Mouse (Mus musculus) megakaryocyte, embryonic 14.5 days (primary cell): ENCODE results near the gene Olfr1416. TPM values are rescaled to one million over a fixed set of nuclear protein-coding genes. Genes with fewer than 3 reads are reported as not detected.
"Not testable (repeated sequence)": the region's sequence is repeated elsewhere in the genome, so short reads cannot be mapped to it uniquely, and the experiment has no call there.

ENCODE experiments used
- H3K27me3 ChIP-seq: replicated peaks from 2 replicates; pipeline ENCODE3; 2012; ENCODE audit warnings: inconsistent platforms
- H3K36me3 ChIP-seq: replicated peaks from 2 replicates; pipeline ENCODE3; 2012; ENCODE audit warnings: low read length, inconsistent platforms, mixed read lengths
- H3K4me1 ChIP-seq: 2 replicates; pipeline ENCODE4 v1.6.1; 2012; ENCODE audit warnings: inconsistent platforms
- H3K4me3 ChIP-seq: replicated peaks from 2 replicates; pipeline ENCODE3; 2012; ENCODE audit warnings: moderate library complexity, mild to moderate bottlenecking, inconsistent platforms
- H3K9me3 ChIP-seq: 2 replicates; pipeline ENCODE4 v1.6.1; 2012; ENCODE audit warnings: inconsistent platforms
- FLI1 ChIP-seq: IDR thresholded peaks from 2 replicates; pipeline ENCODE4 v1.6.1; 2012; ENCODE audit warnings: low read length, inconsistent platforms, mixed read lengths
- GATA1 ChIP-seq: IDR thresholded peaks from 3 replicates; pipeline ENCODE4 v1.6.1; 2012; ENCODE audit warnings: mixed read lengths, low read length, inconsistent platforms, borderline replicate concordance
- polyA plus RNA-seq: library from polyadenylated mRNA; stranded (reverse); fragments of >175 nt; gene quantifications from 2 replicates; pipeline ENCODE4 v1.2.3, GENCODE M21; 2012; ENCODE audit warnings: low replicate concordance; ENCODE audit not compliant: insufficient read depth

The Olfr1416 gene
- not detected in 2 replicates for polyA plus RNA-seq

- Histone ChIP-seq H3K27me3 (peaks cover 24% of the 10 kb centered on the region), H3K36me3 (no peaks in the 10 kb centered on the region), H3K4me1 (peaks cover 2% of the 10 kb centered on the region), H3K9me3 (peaks cover 31% of the 10 kb centered on the region), H3K4me3 (no peak within 1 kb of the TSS)
- no peak for TF ChIP-seq FLI1
- no peak for TF ChIP-seq GATA1
These were observed at the start of gene Olfr1416 for GRCm38 (mm10) chr1:92485013-92485412. Gene Olfr1416 (minus strand): TSS chr1:92485113.

DNA sequence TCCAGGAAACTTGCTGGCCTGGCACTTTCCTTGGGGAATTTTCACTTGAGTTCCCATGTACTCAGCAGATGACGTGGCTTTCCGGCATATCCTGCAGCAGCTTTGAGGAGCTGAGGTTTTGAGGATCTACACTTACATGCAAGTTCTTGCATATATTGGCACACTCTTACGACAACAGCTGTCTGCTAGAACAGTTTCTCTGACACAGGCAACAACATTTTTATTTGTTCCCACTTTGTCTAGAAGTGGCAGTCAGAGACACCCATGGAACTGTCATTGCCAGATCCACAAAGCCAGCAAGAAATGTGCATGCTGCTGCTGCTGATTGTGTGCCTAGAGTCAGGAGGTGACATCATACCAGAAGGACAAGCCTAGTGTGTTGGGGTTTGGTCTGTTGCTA, 38.9 kb upstream of the Olfr1416 start:
- peaks cover 13% of the 10 kb centered on the region for H3K4me1 ChIP-seq
- peaks cover 29% of the 10 kb centered on the region for H3K27me3 ChIP-seq
- no peak overlapping the region for H3K4me3 ChIP-seq
- TF ChIP-seq GATA1, result no peak
- no peak for TF ChIP-seq FLI1
- no peaks in the 10 kb centered on the region for H3K36me3 ChIP-seq
- no peaks in the 10 kb centered on the region for H3K9me3 ChIP-seq

GRCm38 (mm10) chr1:92521376-92521775, 36.5 kb upstream of the Olfr1416 start:
- TF ChIP-seq GATA1 (no peak), FLI1 (no peak)
- Histone ChIP-seq H3K9me3 (no peaks in the 10 kb centered on the region), H3K4me3 (no peak overlapping the region), H3K4me1 (peaks cover 13% of the 10 kb centered on the region), H3K36me3 (no peaks in the 10 kb centered on the region), H3K27me3 (peaks cover 51% of the 10 kb centered on the region)

GRCm38 (mm10) chr1:92519046-92519445, 34.1 kb upstream of the Olfr1416 start:
- Histone ChIP-seq H3K9me3 (no peaks in the 10 kb centered on the region), H3K27me3 (peaks cover 54% of the 10 kb centered on the region), H3K4me3 (no peak overlapping the region), H3K36me3 (no peaks in the 10 kb centered on the region), H3K4me1 (peaks cover 9% of the 10 kb centered on the region)
- TF ChIP-seq GATA1 (no peak), FLI1 (no peak)

DNA sequence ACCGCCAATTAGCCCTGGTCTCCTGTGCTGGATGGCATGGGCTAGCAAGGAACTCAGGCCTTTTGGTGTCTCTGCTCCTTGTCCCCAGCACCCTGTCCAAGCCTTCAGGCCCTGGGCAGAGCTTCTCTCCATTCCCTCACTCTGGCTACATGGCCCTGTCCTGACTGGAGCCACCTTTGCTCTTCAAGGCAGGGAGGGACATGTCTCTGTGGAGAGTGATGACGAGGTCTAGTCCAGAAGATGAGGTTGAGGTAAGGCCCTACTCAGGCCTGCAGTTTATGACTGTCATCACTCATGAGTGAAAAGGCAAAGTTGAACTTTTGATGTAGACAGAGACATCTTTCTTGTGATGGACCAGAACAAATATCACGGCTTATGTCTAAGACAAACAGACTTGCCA, 33.6 kb upstream of the Olfr1416 start, which contains the start of gene Olfr1414:
Gene Olfr1414, minus strand, starts transcription at position 101 of the 400 bp plus-strand sequence.
- TF ChIP-seq GATA1 (no peak), FLI1 (no peak)
- Histone ChIP-seq H3K9me3 (no peaks in the 10 kb centered on the region), H3K4me3 (no peak within 1 kb of the TSS), H3K4me1 (peaks cover 5% of the 10 kb centered on the region), H3K36me3 (no peaks in the 10 kb centered on the region), H3K27me3 (peaks cover 55% of the 10 kb centered on the region)

GRCm38 (mm10) chr1:92515390-92515789, 30.5 kb upstream of the Olfr1416 start:
- Histone ChIP-seq H3K4me1 (peaks cover 5% of the 10 kb centered on the region), H3K27me3 (peaks cover 62% of the 10 kb centered on the region), H3K9me3 (no peaks in the 10 kb centered on the region), H3K4me3 (no peak overlapping the region), H3K36me3 (no peaks in the 10 kb centered on the region)
- TF ChIP-seq GATA1 (no peak), FLI1 (no peak)

GRCm38 (mm10) chr1:92511646-92512045, 26.7 kb upstream of the Olfr1416 start:
- not testable (repeated sequence) for H3K4me3 ChIP-seq, H3K9me3 ChIP-seq, H3K36me3 ChIP-seq, H3K4me1 ChIP-seq
- H3K27me3 ChIP-seq, result peaks cover 41% of the 10 kb centered on the region

- Histone ChIP-seq H3K4me3 (no peak within 1 kb of the TSS), H3K36me3 (no peaks in the 10 kb centered on the region), H3K27me3 (peaks cover 22% of the 10 kb centered on the region), H3K4me1 (peaks cover 6% of the 10 kb centered on the region; the same call in 1 of the 2 replicates), H3K9me3 (no peaks in the 10 kb centered on the region)
- TF ChIP-seq FLI1, result no peak
These were observed 11.1 kb upstream of the Olfr1416 start, which contains the start of gene Olfr1415 for GRCm38 (mm10) chr1:92496001-92496400. Gene Olfr1415 (minus strand): TSS chr1:92496101.

- no peak for TF ChIP-seq FLI1
- TF ChIP-seq GATA1, result no peak
- Histone ChIP-seq H3K4me3 (peak overlapping the region; percentile 96), H3K27me3 (peaks cover 10% of the 10 kb centered on the region), H3K4me1 (peaks cover 41% of the 10 kb centered on the region), H3K9me3 (no peaks in the 10 kb centered on the region), H3K36me3 (peaks cover 23% of the 10 kb centered on the region)
These were observed 10.8 kb downstream of the Olfr1416 start for GRCm38 (mm10) chr1:92474066-92474578.

DNA sequence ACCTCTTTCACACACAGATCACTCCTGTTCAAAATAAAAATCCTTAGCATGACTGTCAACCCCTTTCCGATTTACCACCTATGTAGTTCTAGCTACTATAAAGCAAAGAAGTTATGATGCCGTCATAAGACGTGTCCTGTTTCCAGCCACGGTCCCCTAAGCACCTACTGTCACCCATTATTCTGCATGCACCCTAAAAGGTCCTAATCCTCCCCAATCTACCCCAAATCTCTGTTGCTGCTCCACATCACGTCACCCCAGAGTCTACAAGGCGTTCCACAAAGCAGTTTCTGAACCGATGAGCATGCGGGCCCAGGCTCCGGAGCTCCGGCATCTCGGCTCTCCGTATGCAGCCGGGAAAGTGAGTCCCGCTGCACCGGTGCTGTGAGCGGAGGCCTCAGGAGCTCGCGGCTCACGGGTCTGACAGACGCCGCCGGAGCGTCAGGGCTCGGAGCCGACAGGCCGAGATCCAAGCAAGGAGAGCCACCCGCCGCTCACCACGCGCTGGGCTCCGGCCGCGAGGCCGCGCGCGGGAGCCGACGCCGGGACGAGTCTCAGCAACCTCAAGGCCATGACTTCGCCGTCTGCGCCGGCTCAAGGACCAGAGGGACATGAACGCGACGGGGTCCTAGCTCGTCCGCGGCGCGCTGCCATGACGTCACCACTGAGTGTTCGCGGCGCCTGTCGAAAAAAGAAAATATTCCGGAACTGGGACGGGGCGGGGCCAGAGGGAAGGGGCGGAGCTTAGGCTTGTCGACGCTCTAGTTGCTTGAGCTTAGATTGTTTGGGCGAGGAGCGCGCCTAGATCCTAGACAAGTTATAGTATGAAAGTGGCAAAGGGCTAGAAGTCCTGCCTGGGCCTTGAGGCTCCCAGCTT, 11.5 kb downstream of the Olfr1416 start, which contains the start of gene Ndufa10:
Gene Ndufa10, minus strand, starts transcription at position 696 of the 877 bp plus-strand sequence.
- H3K36me3 ChIP-seq, result peaks cover 30% of the 10 kb centered on the region
- H3K9me3 ChIP-seq, result no peaks in the 10 kb centered on the region
- H3K4me3 ChIP-seq, result peak within 1 kb of the TSS; percentile 96
- TF ChIP-seq FLI1 (no peak), GATA1 (no peak)
- peaks cover 6% of the 10 kb centered on the region for H3K27me3 ChIP-seq
- H3K4me1 ChIP-seq, result peaks cover 48% of the 10 kb centered on the region
